Mouse (Mus musculus) CH12.LX (cell line): Measurements from ENCODE around the gene Rasl10a.

Experiments
- EP300 ChIP-seq: IDR thresholded peaks from 2 replicates; pipeline ENCODE4 v1.6.1; 2011; ENCODE audit warnings: low read length, improper control_type of control experiment
- HCFC1 ChIP-seq: IDR thresholded peaks from 2 replicates; pipeline ENCODE4 v1.6.1; 2012; ENCODE audit warnings: low read depth, mild to moderate bottlenecking, inconsistent platforms, low read length, improper control_type of control experiment
- MEF2A ChIP-seq: IDR thresholded peaks from 2 replicates; pipeline ENCODE4 v1.6.1; 2014; ENCODE audit warnings: low read depth, mild to moderate bottlenecking, inconsistent platforms, low read length, improper control_type of control experiment, borderline replicate concordance
- USF2 ChIP-seq: conservative IDR thresholded peaks from 2 replicates; pipeline ENCODE4 v1.6.1; 2011; ENCODE audit warnings: low read depth, low read length, improper control_type of control experiment

DNA sequence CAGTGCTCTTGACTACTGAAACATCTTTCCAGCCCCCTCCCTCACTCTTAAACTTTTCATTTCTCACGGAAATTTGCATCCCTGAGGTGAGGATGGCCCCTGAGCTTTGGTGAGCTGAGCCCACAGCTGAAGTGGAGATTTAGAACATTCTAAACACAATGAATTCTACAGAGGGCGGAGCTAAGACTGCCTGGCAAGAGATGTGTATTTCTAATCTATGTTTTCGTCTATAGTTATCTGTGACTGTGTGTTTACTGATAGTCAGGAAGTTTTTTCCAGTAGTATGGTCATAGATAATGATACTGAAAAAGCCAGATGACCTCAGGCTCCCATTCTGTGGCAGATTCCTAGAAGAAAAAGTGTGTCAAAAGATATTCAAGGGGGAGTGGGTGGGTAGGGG, 49.1 kb upstream of the Rasl10a start:
- TF ChIP-seq USF2, result no peak
- TF ChIP-seq HCFC1, result no peak
- TF ChIP-seq MEF2A, result no peak
- TF ChIP-seq EP300, result no peak
